Mouse (Mus musculus): ENCODE measurements around the gene Gstp3. TPM values are rescaled to one million over a fixed set of nuclear protein-coding genes. Genes with fewer than 3 reads are reported as not detected.

The Gstp3 gene
- polyA plus RNA-seq, 1 experiment from 2014 or later, result not detected

- Histone ChIP-seq H3K27ac (replicated peaks; ENCODE audit: low read depth, low read length) (no peak overlapping the region), H3K36me3 (ENCODE audit: control insufficient read depth, insufficient read depth, low read length) (no peaks in the 10 kb centered on the region), H3K9me3 (ENCODE audit: control insufficient read depth, low read length) (no peaks in the 10 kb centered on the region), H3K27me3 (ENCODE audit: control insufficient read depth, insufficient read depth, low read length) (no peaks in the 10 kb centered on the region), H3K4me3 (replicated peaks; ENCODE audit: low read depth, low read length) (no peak overlapping the region), H3K9ac (replicated peaks; ENCODE audit: low read length) (no peak overlapping the region), H3K4me1 (ENCODE audit: control insufficient read depth, insufficient read depth, low read length) (peaks cover 19% of the 10 kb centered on the region), H3K4me2 (ENCODE audit: low read length) (no peak overlapping the region)
- no peak for ATAC-seq (ENCODE audit: low FRiP score, low TSS enrichment)
- 84% methylated on average over 3 of the region's 3 CpGs for WGBS
- no peak for DNase-seq
Observed at GRCm38 (mm10) chr19:4094348-4094747, 35.0 kb upstream of the Gstp3 start.

GRCm38 (mm10) chr19:4093772-4094171 lies 34.4 kb upstream of the Gstp3 start:
- Histone ChIP-seq H3K27ac (replicated peaks; ENCODE audit: low read depth, low read length) (no peak overlapping the region), H3K4me2 (ENCODE audit: low read length) (no peak overlapping the region), H3K9ac (replicated peaks; ENCODE audit: low read length) (no peak overlapping the region), H3K27me3 (ENCODE audit: control insufficient read depth, insufficient read depth, low read length) (no peaks in the 10 kb centered on the region), H3K4me3 (replicated peaks; ENCODE audit: low read depth, low read length) (no peak overlapping the region), H3K36me3 (ENCODE audit: control insufficient read depth, insufficient read depth, low read length) (no peaks in the 10 kb centered on the region), H3K9me3 (ENCODE audit: control insufficient read depth, low read length) (no peaks in the 10 kb centered on the region), H3K4me1 (ENCODE audit: control insufficient read depth, insufficient read depth, low read length) (peaks cover 14% of the 10 kb centered on the region)
- ATAC-seq (ENCODE audit: low FRiP score, low TSS enrichment), result no peak
- DNase-seq, result no peak
- 81% methylated on average over 7 of the region's 7 CpGs for WGBS

DNA sequence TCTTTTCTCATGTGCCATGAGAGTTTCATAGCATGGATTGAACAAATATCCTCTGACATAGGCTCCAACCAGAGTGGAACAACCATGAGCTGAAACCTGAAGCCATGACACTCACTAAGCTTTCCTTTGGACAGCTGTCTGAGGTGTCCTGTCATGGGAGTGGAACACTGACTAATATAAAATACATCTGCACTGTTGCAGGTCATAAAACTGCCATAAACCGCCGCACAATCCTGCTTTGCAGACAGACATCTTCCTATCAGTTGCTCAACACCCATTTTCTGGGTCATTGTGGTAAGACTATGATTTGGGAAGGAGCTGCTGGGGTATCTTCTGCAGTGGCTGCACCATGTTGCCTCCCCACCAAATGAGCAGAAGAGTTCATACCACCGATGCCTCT lies 33.4 kb upstream of the Gstp3 start:
- no peak for ATAC-seq (ENCODE audit: low FRiP score, low TSS enrichment)
- no peak overlapping the region for H3K27ac ChIP-seq (replicated peaks; ENCODE audit: low read depth, low read length)
- 94% methylated on average over 3 of the region's 3 CpGs for WGBS

GRCm38 (mm10) chr19:4091383-4091782 lies 32.0 kb upstream of the Gstp3 start:
- Histone ChIP-seq H3K9ac (replicated peaks; ENCODE audit: low read length) (no peak overlapping the region), H3K9me3 (ENCODE audit: control insufficient read depth, low read length) (no peaks in the 10 kb centered on the region), H3K4me1 (ENCODE audit: control insufficient read depth, insufficient read depth, low read length) (peaks cover 6% of the 10 kb centered on the region; the same call in 1 of the 2 replicates), H3K36me3 (ENCODE audit: control insufficient read depth, insufficient read depth, low read length) (no peaks in the 10 kb centered on the region), H3K27me3 (ENCODE audit: control insufficient read depth, insufficient read depth, low read length) (no peaks in the 10 kb centered on the region), H3K4me3 (replicated peaks; ENCODE audit: low read depth, low read length) (no peak overlapping the region), H3K27ac (replicated peaks; ENCODE audit: low read depth, low read length) (no peak overlapping the region), H3K4me2 (ENCODE audit: low read length) (no peak overlapping the region)
- no peak for DNase-seq
- ATAC-seq (ENCODE audit: low FRiP score, low TSS enrichment), result no peak
- 65% methylated on average over 2 of the region's 2 CpGs for WGBS

More for the DNA sequence above, 33.4 kb upstream of the Gstp3 start:
- no peak overlapping the region for H3K4me2 ChIP-seq (ENCODE audit: low read length)
- H3K9ac ChIP-seq (replicated peaks; ENCODE audit: low read length), result no peak overlapping the region
- no peaks in the 10 kb centered on the region for H3K27me3 ChIP-seq (ENCODE audit: control insufficient read depth, insufficient read depth, low read length)
- H3K4me1 ChIP-seq (ENCODE audit: control insufficient read depth, insufficient read depth, low read length), result peaks cover 11% of the 10 kb centered on the region
- no peak for DNase-seq
- no peak overlapping the region for H3K4me3 ChIP-seq (replicated peaks; ENCODE audit: low read depth, low read length)
- H3K9me3 ChIP-seq (ENCODE audit: control insufficient read depth, low read length), result no peaks in the 10 kb centered on the region
- H3K36me3 ChIP-seq (ENCODE audit: control insufficient read depth, insufficient read depth, low read length), result no peaks in the 10 kb centered on the region

- no peak for DNase-seq
- 97% methylated on average over 3 of the region's 3 CpGs for WGBS
Observed at GRCm38 (mm10) chr19:4090446-4090845, 31.1 kb upstream of the Gstp3 start.

GRCm38 (mm10) chr19:4089128-4089527 lies 29.8 kb upstream of the Gstp3 start:
- H3K27ac ChIP-seq (replicated peaks; ENCODE audit: low read depth, low read length), result no peak overlapping the region
- no peaks in the 10 kb centered on the region for H3K9me3 ChIP-seq (ENCODE audit: control insufficient read depth, low read length)
- DNase-seq, result no peak
- no peaks in the 10 kb centered on the region for H3K36me3 ChIP-seq (ENCODE audit: control insufficient read depth, insufficient read depth, low read length)
- no peak for ATAC-seq (ENCODE audit: low FRiP score, low TSS enrichment)
- H3K4me1 ChIP-seq (ENCODE audit: control insufficient read depth, insufficient read depth, low read length), result no peaks in the 10 kb centered on the region
- no peaks in the 10 kb centered on the region for H3K27me3 ChIP-seq (ENCODE audit: control insufficient read depth, insufficient read depth, low read length)
- no peak overlapping the region for H3K4me2 ChIP-seq (ENCODE audit: low read length)
- WGBS, result 65% methylated on average over 6 of the region's 6 CpGs
- no peak overlapping the region for H3K4me3 ChIP-seq (replicated peaks; ENCODE audit: low read depth, low read length)
- H3K9ac ChIP-seq (replicated peaks; ENCODE audit: low read length), result no peak overlapping the region

More at GRCm38 (mm10) chr19:4090446-4090845, 31.1 kb upstream of the Gstp3 start:
- no peaks in the 10 kb centered on the region for H3K4me1 ChIP-seq (ENCODE audit: control insufficient read depth, insufficient read depth, low read length)
- no peak overlapping the region for H3K4me2 ChIP-seq (ENCODE audit: low read length)
- no peaks in the 10 kb centered on the region for H3K9me3 ChIP-seq (ENCODE audit: control insufficient read depth, low read length)
- H3K9ac ChIP-seq (replicated peaks; ENCODE audit: low read length), result no peak overlapping the region
- H3K27ac ChIP-seq (replicated peaks; ENCODE audit: low read depth, low read length), result no peak overlapping the region
- no peaks in the 10 kb centered on the region for H3K36me3 ChIP-seq (ENCODE audit: control insufficient read depth, insufficient read depth, low read length)
- no peak for ATAC-seq (ENCODE audit: low FRiP score, low TSS enrichment)
- no peaks in the 10 kb centered on the region for H3K27me3 ChIP-seq (ENCODE audit: control insufficient read depth, insufficient read depth, low read length)
- no peak overlapping the region for H3K4me3 ChIP-seq (replicated peaks; ENCODE audit: low read depth, low read length)

DNA sequence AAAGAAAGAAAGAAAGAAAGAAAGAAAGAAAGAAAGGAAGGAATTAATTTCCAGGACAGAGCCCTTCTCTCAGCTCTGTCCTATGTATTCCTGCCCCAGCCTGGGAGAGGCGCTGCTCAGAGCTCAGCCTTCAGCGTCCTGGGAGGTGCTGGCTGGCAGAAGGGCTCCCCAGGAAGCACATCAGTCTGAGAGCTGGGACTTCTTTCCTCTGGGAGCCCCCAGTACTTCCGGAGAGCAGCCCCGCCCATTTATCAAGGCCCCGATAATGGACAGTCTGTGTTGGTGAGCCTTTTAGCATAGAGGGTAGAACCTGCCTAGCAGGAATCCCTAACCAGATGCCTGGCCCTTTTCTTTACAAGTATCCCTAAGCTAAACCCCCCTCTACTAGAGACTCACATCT lies 28.8 kb upstream of the Gstp3 start:
- WGBS, result 58% methylated on average over 5 of the region's 5 CpGs
- Histone ChIP-seq H3K27ac (replicated peaks; ENCODE audit: low read depth, low read length) (no peak overlapping the region), H3K9me3 (ENCODE audit: control insufficient read depth, low read length) (no peaks in the 10 kb centered on the region), H3K36me3 (ENCODE audit: control insufficient read depth, insufficient read depth, low read length) (no peaks in the 10 kb centered on the region), H3K4me1 (ENCODE audit: control insufficient read depth, insufficient read depth, low read length) (no peaks in the 10 kb centered on the region), H3K27me3 (ENCODE audit: control insufficient read depth, insufficient read depth, low read length) (no peaks in the 10 kb centered on the region), H3K9ac (replicated peaks; ENCODE audit: low read length) (no peak overlapping the region), H3K4me3 (replicated peaks; ENCODE audit: low read depth, low read length) (no peak overlapping the region), H3K4me2 (ENCODE audit: low read length) (no peak overlapping the region)
- ATAC-seq (ENCODE audit: low FRiP score, low TSS enrichment), result no peak
- no peak for DNase-seq

DNA sequence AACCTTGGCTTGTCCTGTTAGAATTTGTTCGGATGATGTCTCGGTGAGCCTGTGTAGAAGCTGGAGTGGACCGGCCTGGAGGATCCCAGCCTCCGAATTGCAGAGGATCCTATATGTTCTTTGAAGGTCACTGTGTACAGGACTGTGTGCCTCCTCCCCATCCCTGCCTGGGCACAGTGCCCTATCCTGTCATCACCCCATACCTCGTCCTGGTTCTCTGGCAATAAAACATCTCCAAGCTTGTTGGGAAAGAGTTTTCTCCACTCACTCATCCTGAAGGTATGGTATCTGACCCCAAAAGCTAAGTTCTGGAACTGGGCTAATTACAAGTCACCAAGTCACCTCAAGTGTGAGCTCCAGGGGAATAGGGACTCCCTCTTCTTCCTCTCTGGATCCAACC lies 27.7 kb upstream of the Gstp3 start:
- H3K36me3 ChIP-seq (ENCODE audit: control insufficient read depth, insufficient read depth, low read length), result no peaks in the 10 kb centered on the region
- no peaks in the 10 kb centered on the region for H3K9me3 ChIP-seq (ENCODE audit: control insufficient read depth, low read length)
- no peak for DNase-seq
- no peak for ATAC-seq (ENCODE audit: low FRiP score, low TSS enrichment)
- H3K4me3 ChIP-seq (replicated peaks; ENCODE audit: low read depth, low read length), result no peak overlapping the region
- H3K9ac ChIP-seq (replicated peaks; ENCODE audit: low read length), result no peak overlapping the region
- no peaks in the 10 kb centered on the region for H3K4me1 ChIP-seq (ENCODE audit: control insufficient read depth, insufficient read depth, low read length)
- H3K27me3 ChIP-seq (ENCODE audit: control insufficient read depth, insufficient read depth, low read length), result no peaks in the 10 kb centered on the region
- 88% methylated on average over 5 of the region's 5 CpGs for WGBS
- no peak overlapping the region for H3K4me2 ChIP-seq (ENCODE audit: low read length)
- H3K27ac ChIP-seq (replicated peaks; ENCODE audit: low read depth, low read length), result no peak overlapping the region

DNA sequence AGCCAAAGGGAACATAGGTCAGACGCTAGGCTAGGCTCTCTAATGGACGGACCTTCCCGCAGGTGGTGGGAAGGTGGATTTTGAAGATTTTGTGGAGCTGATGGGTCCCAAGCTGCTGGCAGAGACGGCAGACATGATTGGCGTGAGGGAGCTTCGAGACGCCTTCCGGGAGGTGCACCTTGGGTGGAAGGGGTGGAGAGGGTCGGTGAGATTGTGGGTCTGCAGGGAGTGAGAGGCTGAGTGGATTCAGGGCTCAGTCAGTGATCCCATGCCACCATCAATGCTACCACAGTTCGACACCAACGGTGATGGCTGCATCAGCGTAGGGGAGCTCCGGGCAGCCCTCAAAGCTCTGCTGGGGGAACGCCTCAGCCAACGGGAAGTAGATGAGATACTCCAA lies 26.8 kb upstream of the Gstp3 start:
- H3K27ac ChIP-seq (replicated peaks; ENCODE audit: low read depth, low read length), result no peak overlapping the region
- no peaks in the 10 kb centered on the region for H3K4me1 ChIP-seq (ENCODE audit: control insufficient read depth, insufficient read depth, low read length)
- no peaks in the 10 kb centered on the region for H3K9me3 ChIP-seq (ENCODE audit: control insufficient read depth, low read length)
- no peak overlapping the region for H3K4me2 ChIP-seq (ENCODE audit: low read length)
- H3K4me3 ChIP-seq (replicated peaks; ENCODE audit: low read depth, low read length), result no peak overlapping the region
- ATAC-seq (ENCODE audit: low FRiP score, low TSS enrichment) (no peak), DNase-seq (no peak)
- H3K9ac ChIP-seq (replicated peaks; ENCODE audit: low read length), result no peak overlapping the region
- H3K27me3 ChIP-seq (ENCODE audit: control insufficient read depth, insufficient read depth, low read length), result no peaks in the 10 kb centered on the region
- no peaks in the 10 kb centered on the region for H3K36me3 ChIP-seq (ENCODE audit: control insufficient read depth, insufficient read depth, low read length)
- WGBS, result 93% methylated on average over 15 of the region's 15 CpGs

Data from midbrain, embryonic 14.5 days (tissue).